Mouse (Mus musculus) v-Abl transformed pro-B cells (cell line): ENCODE data around the gene Map4k1.

Source experiments
- in situ Hi-C, 2 experiments: fragments of 400-800 bp; cut with MboI; formaldehyde crosslinking; loops; one replicate each; pipeline ENCODE4 v1.15.1; 2025; ENCODE audit not compliant: unreplicated experiment in 2 of 2

The Map4k1 gene

DNA sequence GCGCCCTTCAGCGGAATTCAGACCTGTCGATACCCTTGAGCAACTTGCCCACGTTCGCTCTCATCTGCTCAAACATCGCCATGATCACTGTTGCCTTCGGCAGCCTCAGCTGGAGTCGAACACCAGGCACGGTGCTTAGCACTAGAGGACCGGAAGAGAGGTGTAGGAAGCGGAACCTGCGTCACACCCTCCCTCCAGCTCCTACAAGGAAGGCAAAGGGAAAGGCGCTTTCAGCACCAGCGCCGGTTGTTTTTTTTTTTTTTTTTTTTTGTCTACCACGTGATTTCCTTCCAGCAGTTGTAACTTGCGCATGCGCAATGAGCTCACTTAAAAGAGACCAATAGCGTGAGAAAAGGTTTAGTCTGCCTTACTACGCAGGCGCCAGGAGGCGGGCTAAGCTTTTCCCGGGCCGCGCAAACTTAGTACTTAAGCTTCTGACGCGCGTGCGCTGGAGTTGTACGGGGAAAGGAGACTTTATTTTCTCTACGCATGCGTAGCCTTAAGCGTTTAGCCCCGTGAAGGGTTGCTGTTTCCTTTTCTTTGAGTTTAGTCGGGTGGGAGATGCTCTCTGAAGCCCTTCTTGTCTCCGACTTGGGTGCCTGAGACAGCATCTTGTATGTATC is at the start of gene Map4k1, which contains the start of gene Eif3k:
Map4k1 (plus strand) TSS at position 400 of the 623 bp plus-strand sequence.
Eif3k (minus strand) TSS at position 214 of the 623 bp plus-strand sequence.
- in situ Hi-C loops: loop anchor here in 1 of 2 experiments (10.0 kb wide), 1 partner anchor 193 kb away; the partner anchor contains the start of genes Ggn and Spred3

DNA sequence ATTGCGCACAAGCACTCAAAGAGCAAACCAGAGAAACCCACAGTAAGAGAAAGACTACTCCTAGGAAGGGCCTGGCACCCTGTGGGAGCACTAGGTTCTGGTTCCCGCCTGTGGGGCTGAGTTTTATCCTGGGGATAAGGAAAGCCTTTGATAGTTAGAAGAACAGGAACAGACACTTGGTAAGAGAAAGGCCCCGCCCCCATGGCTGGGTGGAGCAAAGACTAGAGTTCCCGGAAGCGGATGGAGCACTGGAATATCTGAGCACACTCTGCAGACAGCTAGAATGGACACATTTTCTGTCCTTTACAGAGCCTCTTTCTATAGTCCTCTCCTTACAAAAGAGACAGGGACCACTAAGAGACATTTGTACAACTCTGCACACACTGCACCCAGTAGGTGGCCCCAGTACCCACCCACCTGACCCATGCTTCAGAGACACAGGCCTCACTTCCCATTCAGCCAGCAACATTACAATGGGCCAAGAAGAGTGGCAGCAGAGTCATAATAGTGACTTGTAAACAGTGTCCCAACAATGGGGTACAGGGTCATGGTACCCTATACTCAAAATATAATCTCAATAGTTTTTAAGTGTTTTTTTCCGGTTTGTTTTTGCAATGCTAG is 49.3 kb upstream of the Map4k1 start:
- in situ Hi-C loops: no loop called here

DNA sequence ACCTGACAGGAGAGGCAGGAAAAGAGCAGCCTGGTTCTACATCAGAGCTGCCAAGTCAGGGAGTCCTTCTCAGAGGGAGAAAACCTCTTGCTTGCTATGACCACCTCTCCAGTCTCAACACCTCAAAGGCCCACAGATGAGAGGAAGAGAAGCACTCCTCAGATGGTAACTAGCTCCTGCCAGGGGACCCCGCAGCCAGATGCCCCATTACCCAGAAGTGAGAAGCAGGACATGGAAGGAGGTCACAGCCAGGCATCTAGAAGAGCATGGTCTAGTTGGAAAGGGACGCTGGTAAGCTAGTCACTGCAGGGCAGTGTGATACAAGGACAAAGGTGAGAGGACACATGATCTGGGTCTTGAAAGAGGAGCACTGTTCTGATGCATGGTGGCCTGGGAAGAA is 48.0 kb upstream of the Map4k1 start:
- in situ Hi-C loops: no loop called here

DNA sequence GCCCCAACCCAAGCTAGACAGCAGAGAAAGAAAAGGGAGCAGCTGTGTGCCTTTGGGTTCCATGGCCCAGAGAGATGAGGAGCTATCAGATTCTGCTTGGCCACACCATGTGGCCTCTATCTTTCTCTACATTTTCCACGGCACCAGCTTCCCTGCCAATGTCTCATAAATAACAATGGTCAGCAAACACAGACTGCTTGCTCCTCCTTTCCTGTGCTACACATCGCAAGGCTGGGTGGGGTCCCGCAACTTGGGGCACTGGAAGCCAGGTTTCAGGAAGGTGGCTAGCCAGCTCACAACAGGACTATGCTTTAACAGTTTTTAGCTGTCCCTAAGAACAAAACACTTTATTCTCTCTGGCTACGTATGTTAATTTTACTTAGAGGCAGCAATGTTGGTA is 45.1 kb upstream of the Map4k1 start:
- in situ Hi-C loops: no loop called here

DNA sequence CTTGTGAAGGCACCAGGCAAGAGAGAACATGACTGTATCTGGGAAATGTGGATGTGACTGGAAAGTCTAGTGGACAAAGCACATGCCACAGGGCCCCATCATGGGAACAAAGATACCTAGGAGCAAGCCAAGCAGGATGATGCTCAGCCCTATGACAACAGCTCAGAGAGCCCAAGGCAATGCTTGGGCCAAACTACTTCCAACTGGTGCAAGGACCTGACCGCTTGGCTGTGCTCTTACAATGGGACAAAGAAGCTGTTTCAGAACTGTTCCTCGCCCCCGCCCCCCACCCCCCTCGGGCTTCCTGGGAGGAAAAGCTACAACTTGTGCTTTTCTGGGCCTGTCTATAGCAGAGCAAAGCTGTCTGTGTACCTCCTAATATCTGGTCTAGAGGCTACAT is 43.2 kb upstream of the Map4k1 start:
- in situ Hi-C loops: no loop called here

DNA sequence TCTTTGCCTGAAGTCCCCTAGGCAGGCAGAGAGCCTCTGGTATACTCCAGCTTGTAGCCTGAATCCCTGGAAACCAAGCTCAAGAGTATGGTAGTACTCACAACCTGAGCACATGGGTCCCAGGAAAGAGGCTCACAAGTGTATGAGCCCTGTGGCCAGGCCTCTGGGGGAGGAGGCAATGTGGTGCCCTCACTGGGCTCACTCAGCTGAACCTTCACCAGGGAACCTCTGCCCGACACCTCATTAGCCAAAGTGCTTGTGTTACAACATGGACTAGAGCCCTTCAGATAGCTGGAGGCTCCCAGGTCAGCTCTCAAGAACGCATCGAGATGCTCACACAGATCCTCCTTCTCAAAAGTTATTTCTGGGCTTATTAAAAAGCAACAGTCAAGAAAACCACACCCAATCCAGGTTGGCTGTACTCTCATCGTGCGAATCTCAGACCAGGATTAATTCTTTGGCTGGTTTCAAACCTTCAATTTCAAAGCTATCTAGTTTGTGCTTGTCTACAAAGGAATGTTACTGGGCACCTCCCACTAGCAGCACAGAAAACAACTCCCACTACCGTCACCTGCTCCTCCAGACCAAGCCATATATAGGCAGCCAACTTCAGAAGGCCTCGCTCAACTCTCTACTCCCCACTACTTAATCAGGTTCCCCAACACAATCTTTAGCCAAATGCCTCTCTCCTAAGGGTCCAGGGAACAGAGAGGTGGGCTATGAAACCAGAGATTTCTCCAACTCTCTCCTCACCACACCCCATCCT is 42.2 kb upstream of the Map4k1 start:
- in situ Hi-C loops: no loop called here

DNA sequence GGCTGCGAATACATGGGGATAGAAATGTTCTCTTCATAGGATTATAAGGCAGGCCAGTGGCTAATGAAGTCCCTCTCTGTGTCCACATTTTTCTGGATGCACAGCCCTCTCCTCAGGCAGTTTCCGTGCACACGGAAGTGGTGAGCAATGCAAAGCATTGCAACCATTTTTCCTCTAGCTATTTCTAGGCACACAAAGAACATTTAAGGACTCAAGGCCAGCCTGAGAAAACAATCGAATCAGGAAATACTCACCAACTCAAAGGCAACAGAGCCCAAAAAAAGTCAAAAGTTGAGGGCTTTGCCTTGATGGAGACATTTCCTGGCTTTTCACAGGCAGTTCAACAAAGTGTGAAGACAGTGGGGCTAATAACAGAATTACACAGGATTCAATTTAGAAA is 40.7 kb upstream of the Map4k1 start:
- in situ Hi-C loops: no loop called here

DNA sequence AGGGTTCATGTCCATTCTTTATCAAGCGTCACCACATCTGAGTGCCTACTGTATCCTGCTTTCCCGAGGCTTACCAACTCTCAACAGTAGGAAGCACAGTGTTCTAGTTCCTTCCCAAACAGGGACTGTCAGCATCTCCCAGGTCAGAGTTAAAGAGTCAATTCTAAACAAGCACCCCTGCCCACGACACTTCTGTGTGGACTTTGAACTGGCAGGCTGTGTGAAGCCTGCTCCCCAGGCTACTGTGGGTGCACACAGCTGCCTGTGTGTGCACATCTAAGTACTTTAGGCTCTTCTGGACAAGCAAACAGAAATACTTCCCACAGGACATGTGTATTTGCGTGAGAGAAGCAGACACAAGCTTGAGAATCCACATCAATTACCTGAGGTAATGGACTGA is 40.3 kb upstream of the Map4k1 start:
- in situ Hi-C loops: no loop called here

DNA sequence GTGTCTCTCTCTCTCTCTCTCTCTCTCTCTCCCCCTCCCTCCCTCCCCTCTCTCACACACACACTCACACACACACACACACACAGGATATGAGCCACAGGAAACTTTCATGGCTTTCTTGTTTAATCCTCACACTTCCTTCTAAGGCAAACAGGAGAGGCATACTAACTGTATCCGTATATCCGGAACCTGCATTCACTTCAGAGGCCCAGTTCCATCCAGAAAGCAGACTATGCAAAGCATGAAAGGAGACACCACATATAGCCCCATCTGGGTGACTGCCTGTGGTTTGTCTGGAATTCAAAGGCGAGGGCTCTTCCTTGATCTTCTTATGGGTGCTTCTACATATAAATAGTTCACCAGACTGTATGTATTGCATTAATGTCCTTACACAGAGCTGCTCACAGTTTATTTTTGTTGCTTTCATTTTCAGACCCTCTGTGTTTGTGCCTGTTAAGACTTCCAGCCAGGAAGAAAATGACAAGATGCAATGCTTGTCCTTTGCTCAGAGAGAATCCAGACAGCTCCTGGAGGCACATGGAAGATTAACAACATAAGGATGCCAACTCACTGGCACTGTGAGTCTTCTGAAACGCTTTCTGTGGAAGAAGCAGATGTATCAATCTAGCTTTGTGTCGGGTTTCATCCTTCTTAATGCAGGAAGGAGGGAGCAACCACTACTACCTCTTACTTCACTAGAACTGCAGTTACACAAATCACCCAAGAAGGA is 38.2 kb upstream of the Map4k1 start:
- in situ Hi-C loops: no loop called here

DNA sequence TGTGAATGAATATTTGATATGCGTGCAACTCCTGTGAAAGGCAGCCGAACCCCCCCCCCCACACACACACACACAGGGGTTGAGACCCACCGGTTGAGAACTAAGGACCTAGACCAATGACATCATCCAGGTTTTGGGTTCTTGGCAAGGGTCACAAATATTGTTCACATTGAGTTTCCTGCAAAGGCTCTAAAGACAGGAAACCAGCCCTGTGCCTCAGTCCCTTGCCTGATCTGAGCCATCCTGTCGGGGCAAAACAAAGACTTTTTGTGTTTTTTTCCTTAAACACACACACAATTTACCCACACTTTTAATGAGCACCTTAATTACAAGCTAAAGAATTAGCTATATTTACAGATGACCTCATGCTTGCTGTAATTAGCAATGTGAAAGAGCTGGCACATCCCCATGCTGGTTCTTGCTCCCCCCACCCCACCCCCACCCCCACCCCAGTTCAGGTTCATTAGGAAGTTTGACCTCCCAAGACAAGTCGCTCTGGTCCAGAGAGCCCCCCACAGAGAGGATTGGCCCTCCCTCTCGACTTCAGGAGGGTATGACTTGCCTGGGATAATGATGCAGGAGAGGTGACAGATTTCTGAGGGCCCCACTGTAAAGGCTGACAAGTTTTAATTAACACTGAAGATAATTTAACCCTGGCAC is 37.0 kb upstream of the Map4k1 start:
- in situ Hi-C loops: no loop called here

DNA sequence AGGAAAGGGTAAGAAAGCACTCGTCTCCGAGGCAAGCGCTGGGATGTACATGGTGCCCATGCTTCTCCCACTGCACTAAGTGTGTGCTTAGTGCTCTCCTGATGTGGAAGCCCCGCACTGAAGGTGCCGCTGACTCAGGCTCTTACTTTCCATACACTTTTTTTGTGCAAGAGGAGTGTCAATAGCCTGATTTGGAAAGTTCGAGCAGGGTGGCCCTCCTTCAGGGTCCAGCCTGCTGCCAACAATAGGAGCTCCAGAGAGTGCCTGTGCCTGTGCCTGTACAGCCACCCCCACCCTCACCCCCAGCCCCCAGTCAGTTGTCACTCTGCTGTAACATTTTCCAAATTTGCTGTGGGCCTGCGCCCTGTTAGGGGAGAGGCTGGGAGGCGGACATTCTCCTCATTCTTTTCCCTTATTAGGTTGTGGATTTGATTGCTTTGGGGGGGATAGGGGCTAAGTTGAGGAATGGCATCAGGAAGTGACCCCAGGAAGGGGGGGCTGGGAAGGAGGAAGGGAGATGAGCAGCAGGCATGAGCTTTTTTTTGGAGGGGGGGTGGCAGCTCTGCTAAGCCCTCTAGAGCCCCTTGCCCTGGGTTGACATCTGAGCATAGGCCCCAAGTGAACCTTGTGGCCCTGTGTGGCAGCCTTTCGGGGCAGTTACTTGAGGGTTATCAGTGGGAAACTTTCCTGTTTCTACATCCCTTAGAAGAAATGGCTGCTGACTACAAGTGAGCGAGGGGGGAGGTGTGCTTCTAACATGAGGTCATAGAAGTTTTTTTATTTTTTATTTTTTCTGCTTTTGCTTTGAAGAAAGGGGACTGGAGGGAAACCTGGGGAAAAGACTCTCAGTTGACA is 36.2 kb upstream of the Map4k1 start:
- in situ Hi-C loops: no loop called here

DNA sequence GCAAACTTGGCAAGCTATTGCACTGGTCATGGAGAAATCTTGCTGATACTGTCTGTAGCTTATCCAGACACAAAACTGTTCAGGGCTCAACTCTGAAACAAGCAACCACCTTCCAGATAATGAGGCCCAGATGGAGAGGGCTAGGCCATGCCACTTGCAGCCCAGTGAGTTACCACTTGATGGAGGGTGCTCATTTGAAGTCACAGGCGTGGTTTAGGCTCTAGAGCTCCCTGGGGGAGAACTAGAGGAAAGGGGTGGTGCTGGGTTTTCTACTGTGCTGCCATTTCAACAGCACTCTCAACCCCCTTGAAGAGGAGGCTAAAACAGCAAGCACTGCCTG is 35.6 kb upstream of the Map4k1 start:
- in situ Hi-C loops: no loop called here

DNA sequence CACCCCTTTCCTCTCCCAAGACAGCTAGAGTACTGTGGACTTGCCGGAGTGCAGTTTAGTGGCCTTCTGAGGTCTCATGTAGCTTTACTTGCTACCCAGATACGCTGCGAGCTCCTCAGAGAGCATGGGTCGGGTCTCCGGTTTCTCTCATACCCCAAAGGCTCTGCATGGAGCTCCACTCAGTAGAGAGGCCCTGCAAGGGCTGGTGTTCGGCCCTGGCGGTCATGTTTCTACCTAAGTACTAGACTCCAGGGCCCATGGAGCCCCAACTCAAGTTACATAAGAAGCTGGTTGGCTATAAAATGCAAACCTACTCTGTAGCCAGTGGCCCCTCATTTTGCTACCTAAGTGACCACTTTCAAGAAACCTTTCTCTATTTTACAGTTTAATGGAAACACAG is 33.1 kb upstream of the Map4k1 start:
- in situ Hi-C loops: no loop called here

DNA sequence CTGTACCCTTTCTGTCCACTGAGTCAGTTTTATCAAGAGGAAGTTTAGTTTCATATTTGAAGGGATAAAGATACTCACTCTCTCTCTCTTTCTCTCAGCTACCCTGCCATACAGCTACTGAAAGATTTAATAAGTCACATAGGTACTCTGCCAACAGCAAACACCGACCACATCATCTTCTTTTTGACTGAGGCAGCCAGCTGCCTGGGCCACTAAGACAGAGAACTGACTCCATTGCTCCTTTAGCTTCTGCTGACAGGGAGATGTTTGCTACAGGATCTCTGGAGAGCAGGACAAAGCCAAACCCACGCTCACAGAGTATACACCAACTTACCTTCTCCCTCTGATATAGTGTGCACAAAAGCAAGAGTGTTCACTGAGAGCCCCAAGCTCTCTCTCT is 32.6 kb upstream of the Map4k1 start:
- in situ Hi-C loops: no loop called here

DNA sequence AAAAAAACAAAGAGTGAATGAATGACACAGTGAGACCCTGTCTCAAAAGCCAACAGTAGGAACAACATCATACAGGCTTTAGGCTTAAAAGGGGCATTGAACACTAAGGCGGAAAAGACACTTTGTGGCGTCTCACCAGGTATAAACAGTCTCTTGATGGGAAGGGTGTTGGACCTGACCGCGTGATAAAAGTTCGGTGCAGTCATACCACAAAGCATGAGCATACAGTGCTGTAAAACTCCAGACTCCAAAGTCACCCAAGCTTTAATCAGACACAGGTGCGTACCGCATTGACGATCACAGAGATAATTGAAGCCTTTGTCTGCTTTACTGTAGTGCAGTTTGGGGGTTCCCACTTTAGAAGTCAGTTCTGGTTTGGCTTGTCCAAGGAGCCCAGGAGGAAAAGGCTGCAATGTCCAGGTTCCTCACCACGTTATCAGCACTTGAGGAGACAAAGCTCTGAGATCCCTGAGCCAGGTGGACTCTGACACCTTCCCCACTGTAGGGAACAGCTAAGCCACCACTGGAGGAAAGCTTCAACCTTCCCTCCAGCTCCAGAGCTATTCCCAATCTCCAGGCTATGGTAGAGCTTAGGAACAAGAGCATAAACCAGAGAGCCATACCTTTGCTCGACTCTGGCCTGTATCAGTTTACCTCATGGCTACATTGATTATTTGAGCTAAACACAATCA is 31.4 kb upstream of the Map4k1 start:
- in situ Hi-C loops: no loop called here

DNA sequence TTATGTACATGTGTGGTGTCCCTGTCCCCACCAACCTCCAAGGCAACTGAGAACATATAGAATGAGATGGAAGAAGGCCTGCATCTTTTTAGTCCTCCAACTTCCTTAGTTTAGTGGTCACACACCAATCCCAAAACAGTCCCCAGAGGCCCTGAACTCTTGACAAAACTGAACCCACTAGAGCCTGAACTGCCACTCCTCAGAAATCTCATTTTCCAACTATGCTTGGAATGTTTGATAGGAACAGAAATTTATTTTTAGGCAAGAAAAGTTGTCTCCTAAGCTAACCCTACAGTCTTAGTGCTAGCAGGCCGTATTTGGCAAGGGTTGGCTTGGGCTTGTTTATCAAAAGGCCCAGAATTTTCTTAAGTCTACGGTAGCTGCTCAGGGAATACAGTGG is 30.1 kb upstream of the Map4k1 start:
- in situ Hi-C loops: no loop called here

DNA sequence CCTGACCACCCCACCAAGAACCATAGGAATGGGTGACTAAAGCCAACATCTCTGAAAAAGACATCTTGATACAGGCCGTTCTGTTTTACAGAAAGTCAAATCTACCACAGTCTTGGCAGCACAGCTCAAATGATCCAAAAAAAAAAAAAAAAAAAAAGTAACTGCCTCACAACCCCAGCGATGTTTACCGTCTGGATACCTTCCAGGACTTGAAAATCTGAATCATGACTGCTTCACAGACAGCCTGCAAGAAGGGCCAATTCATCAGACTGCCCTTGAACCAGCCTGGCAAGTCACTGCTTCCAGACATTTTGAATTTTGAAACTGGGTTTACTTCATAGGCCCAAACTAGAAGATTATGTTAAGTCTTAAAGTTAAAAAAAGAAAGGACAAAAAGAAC is 29.1 kb upstream of the Map4k1 start:
- in situ Hi-C loops: no loop called here

DNA sequence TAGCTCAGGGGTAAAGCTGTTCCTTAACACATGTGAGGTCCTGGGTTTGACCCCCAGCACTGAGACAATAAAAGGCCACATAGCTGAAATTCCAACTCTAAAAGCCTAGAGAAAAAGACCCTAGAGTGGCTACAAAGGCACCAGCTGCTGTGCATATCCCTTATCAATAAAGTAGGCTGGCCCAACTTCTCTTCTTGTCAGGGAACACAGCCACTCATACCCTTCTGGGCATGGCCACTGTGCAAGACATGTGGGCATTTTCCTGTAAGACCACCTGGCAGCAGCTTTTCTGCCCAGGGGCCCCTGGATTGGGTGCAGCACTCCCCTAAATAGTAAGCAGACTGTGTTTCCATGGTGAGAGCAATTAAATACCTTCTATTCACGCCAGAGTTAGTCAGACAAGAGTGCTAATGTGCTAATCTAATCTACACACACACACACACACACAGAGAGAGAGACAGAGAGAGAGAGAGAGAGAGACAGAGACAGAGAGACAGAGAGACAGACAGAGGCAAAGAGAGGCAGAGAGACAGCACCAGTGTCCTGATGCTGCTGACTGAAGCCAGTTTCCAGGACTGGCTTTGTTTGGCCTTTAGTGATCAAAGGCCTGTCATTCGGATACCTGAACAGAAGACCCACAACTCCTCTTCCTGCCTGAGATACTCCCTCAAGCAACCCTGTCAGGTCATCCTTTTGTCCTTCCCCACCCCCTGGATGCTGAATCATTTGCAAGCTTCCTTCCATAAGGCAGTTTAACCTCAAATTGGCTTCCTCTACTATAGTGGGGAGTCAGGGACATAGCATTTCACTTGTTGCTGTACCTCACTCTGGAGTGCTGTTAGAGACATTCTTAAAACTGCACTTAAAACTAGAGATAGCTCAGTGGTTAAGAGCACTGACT is 28.1 kb upstream of the Map4k1 start:
- in situ Hi-C loops: no loop called here
